ENCODE assay signal across 8 mouse cellular contexts in genomic region chr13:51792729-51793424, GRCm38 (mm10). TPM values are rescaled to one million over a fixed set of nuclear protein-coding genes. Genes with fewer than 3 reads are reported as not detected.
DNase-seq lines count a peak whose midpoint lies in the region; ATAC-seq and TF ChIP-seq lines count a peak whose summit lies in the region.

No protein-coding gene starts in this region.

- peak overlapping the region; percentile 94 for H3K27ac ChIP-seq in layer of hippocampus, adult 2 months
- H3K27ac ChIP-seq in forebrain, postnatal 0 days (ENCODE audit: low read depth, low read length): peak overlapping the region; percentile 68
- peak overlapping the region; percentile 84 for H3K27ac ChIP-seq in hindbrain, embryonic 14.5 days
- H3K27ac ChIP-seq in liver, embryonic 11.5 days (ENCODE audit: low read depth, low read length): peak overlapping the region; percentile 5
- H3K27ac ChIP-seq in midbrain, postnatal 0 days (ENCODE audit: low read depth, low read length): peak overlapping the region; percentile 82

- ATAC-seq in cerebellum, adult (ENCODE audit: insufficient number of reproducible peaks, low FRiP score, low TSS enrichment): peak; percentile 28; the same call in 1 of the 2 replicates
- ATAC-seq in forebrain, postnatal 0 days: peak; percentile 77
- peak; percentile 28 for ATAC-seq in hindbrain, embryonic 14.5 days (ENCODE audit: low FRiP score)
- ATAC-seq in liver, embryonic 11.5 days (replicated peaks; ENCODE audit: low FRiP score): peak; percentile 64
- peak; percentile 71 for ATAC-seq in midbrain, postnatal 0 days (ENCODE audit: low FRiP score)

- peaks cover 27% of the 10 kb centered on the region for H3K4me1 ChIP-seq in forebrain, postnatal 0 days (ENCODE audit: insufficient read depth)
- H3K4me1 ChIP-seq in hindbrain, embryonic 14.5 days (replicated peaks; ENCODE audit: control insufficient read depth, insufficient read depth, low read length): peaks cover 22% of the 10 kb centered on the region
- peaks cover 18% of the 10 kb centered on the region for H3K4me1 ChIP-seq in liver, embryonic 11.5 days (replicated peaks; ENCODE audit: control insufficient read depth, insufficient read depth, low read length)
- peaks cover 18% of the 10 kb centered on the region for H3K4me1 ChIP-seq in midbrain, postnatal 0 days (ENCODE audit: insufficient read depth, low read length)

- H3K9ac ChIP-seq in forebrain, postnatal 0 days: peak overlapping the region; percentile 80
- peak overlapping the region; percentile 93 for H3K9ac ChIP-seq in hindbrain, embryonic 14.5 days
- peak overlapping the region; percentile 88 for H3K9ac ChIP-seq in liver, embryonic 11.5 days (ENCODE audit: low read depth, low read length)
- H3K9ac ChIP-seq in midbrain, postnatal 0 days (replicated peaks; ENCODE audit: low read length, poor library complexity, severe bottlenecking): peak overlapping the region; percentile 93

- H3K9me3 ChIP-seq in forebrain, postnatal 0 days (ENCODE audit: low read length): no peaks in the 10 kb centered on the region
- H3K9me3 ChIP-seq in hindbrain, embryonic 14.5 days (ENCODE audit: control insufficient read depth, low read length): no peaks in the 10 kb centered on the region
- H3K9me3 ChIP-seq in liver, embryonic 11.5 days (ENCODE audit: control insufficient read depth, low read length): no peaks in the 10 kb centered on the region
- H3K9me3 ChIP-seq in midbrain, postnatal 0 days (ENCODE audit: low read length): no peaks in the 10 kb centered on the region

- peak overlapping the region; percentile 89 for H3K4me3 ChIP-seq in layer of hippocampus, adult 2 months
- peak overlapping the region; percentile 67 for H3K4me3 ChIP-seq in forebrain, postnatal 0 days (ENCODE audit: low read depth, low read length)
- H3K4me3 ChIP-seq in hindbrain, embryonic 14.5 days (replicated peaks; ENCODE audit: low read length): peak overlapping the region; percentile 85
- peak overlapping the region; percentile 93 for H3K4me3 ChIP-seq in liver, embryonic 11.5 days (ENCODE audit: low read depth, low read length)
- H3K4me3 ChIP-seq in midbrain, postnatal 0 days (ENCODE audit: low read depth, low read length): peak overlapping the region; percentile 94

- no peak; the same call in 1 of the 2 replicates for TF ChIP-seq CTCF in layer of hippocampus, adult 2 months (conservative IDR thresholded peaks at IDR 0.05)
- TF ChIP-seq CTCF in forebrain, postnatal 0 days (IDR thresholded peaks at IDR 0.05; ENCODE audit: low read depth): no peak
- no peak; the same call in 1 of the 2 replicates for TF ChIP-seq CTCF in midbrain, postnatal 0 days (IDR thresholded peaks at IDR 0.05)

- no peak for DNase-seq in layer of hippocampus, adult 2 months (ENCODE audit: low spot score in 2 of 2)
- DNase-seq in layer of hippocampus, adult 9-10 months (ENCODE audit: low spot score): no peak
- peak; percentile 71 for DNase-seq in forebrain, postnatal 0 days
- DNase-seq in hindbrain, embryonic 14.5 days (ENCODE audit: low spot score): no peak
- DNase-seq in liver, embryonic 11.5 days (ENCODE audit: low spot score): peak; percentile 61
- no peak for DNase-seq in midbrain, postnatal 0 days (ENCODE audit: low spot score)
- DNase-seq in testis, postnatal 10 days (ENCODE audit: low spot score): peak; percentile 57

- H3K27me3 ChIP-seq in forebrain, postnatal 0 days (ENCODE audit: insufficient read depth, low read length): no peaks in the 10 kb centered on the region
- H3K27me3 ChIP-seq in hindbrain, embryonic 14.5 days (ENCODE audit: control insufficient read depth, insufficient read depth, low read length): 0 out of 2 replicates have a peak, but pooled peaks cover 4% of the 10 kb centered on the region
- peaks cover 9% of the 10 kb centered on the region; the same call in 1 of the 2 replicates for H3K27me3 ChIP-seq in liver, embryonic 11.5 days (replicated peaks; ENCODE audit: control insufficient read depth, insufficient read depth, low read length)
- H3K27me3 ChIP-seq in midbrain, postnatal 0 days (ENCODE audit: insufficient read depth, low read length): no peaks in the 10 kb centered on the region

- peak overlapping the region; percentile 79 for H3K4me2 ChIP-seq in forebrain, postnatal 0 days (ENCODE audit: low read depth)
- peak overlapping the region; percentile 99 for H3K4me2 ChIP-seq in hindbrain, embryonic 14.5 days (replicated peaks)
- peak overlapping the region; percentile 97 for H3K4me2 ChIP-seq in liver, embryonic 11.5 days
- H3K4me2 ChIP-seq in midbrain, postnatal 0 days (ENCODE audit: low read depth, low read length, poor library complexity, severe bottlenecking): peak overlapping the region; percentile 84

- no peaks in the 10 kb centered on the region for H3K36me3 ChIP-seq in forebrain, postnatal 0 days (ENCODE audit: insufficient read depth)
- no peaks in the 10 kb centered on the region for H3K36me3 ChIP-seq in hindbrain, embryonic 14.5 days (replicated peaks; ENCODE audit: control insufficient read depth, insufficient read depth)
- no peaks in the 10 kb centered on the region for H3K36me3 ChIP-seq in liver, embryonic 11.5 days (ENCODE audit: control insufficient read depth, insufficient read depth, low read length)
- no peaks in the 10 kb centered on the region for H3K36me3 ChIP-seq in midbrain, postnatal 0 days (ENCODE audit: insufficient read depth, low read length)

- 1% methylated on average over 43 of the region's 43 CpGs for WGBS in forebrain, postnatal 0 days
- 2% methylated on average over 41 of the region's 43 CpGs for WGBS in hindbrain, embryonic 14.5 days
- 2% methylated on average over 43 of the region's 43 CpGs for WGBS in liver, embryonic 11.5 days
- WGBS in midbrain, postnatal 0 days: under 1% methylated on average over 41 of the region's 43 CpGs

RNA-seq across cellular contexts. Expression of gene Sema4d, which starts 0.7 kb away (rescaled TPM):
- 10 to 100 TPM; 76.3 to 83.9 TPM for total RNA-seq in layer of hippocampus, adult 2 months (2021)
- 10.2 and 16.5 TPM in 2 replicates for total RNA-seq in forebrain, postnatal 0 days (2014; rRNA removed)
- polyA plus RNA-seq in forebrain, postnatal 0 days (2015; fragmentation: Nextera tagmentation; extraction: Ambion mirVana): 9.8 and 14.2 TPM in 2 replicates
- polyA plus RNA-seq in hindbrain, embryonic 14.5 days (2014; fragmentation: Nextera tagmentation; extraction: Ambion mirVana): 16.2 and 17.8 TPM in 2 replicates
- polyA plus RNA-seq in liver, embryonic 11.5 days (2014; fragmentation: Nextera tagmentation; extraction: Ambion mirVana): 18.6 and 21.7 TPM in 2 replicates
- total RNA-seq in midbrain, postnatal 0 days (2014; rRNA removed): 19.3 and 19.8 TPM in 2 replicates
- 13.6 and 13.7 TPM in 2 replicates for polyA plus RNA-seq in midbrain, postnatal 0 days (2015; fragmentation: Nextera tagmentation; extraction: Ambion mirVana)

RNA-seq across cellular contexts. Expression of gene Gadd45g, which starts 53.6 kb away (rescaled TPM):
- total RNA-seq in layer of hippocampus, adult 2 months (2021): 10 to 100 TPM; 14.8 to 22.7 TPM
- total RNA-seq in forebrain, postnatal 0 days (2014; rRNA removed): 13.8 and 13.9 TPM in 2 replicates
- polyA plus RNA-seq in forebrain, postnatal 0 days (2015; fragmentation: Nextera tagmentation; extraction: Ambion mirVana): 34.3 and 35.1 TPM in 2 replicates
- 38.4 and 43.6 TPM in 2 replicates for polyA plus RNA-seq in hindbrain, embryonic 14.5 days (2014; fragmentation: Nextera tagmentation; extraction: Ambion mirVana)
- 29.4 and 30.4 TPM in 2 replicates for polyA plus RNA-seq in liver, embryonic 11.5 days (2014; fragmentation: Nextera tagmentation; extraction: Ambion mirVana)
- total RNA-seq in midbrain, postnatal 0 days (2014; rRNA removed): 7.3 and 10.3 TPM in 2 replicates
- polyA plus RNA-seq in midbrain, postnatal 0 days (2015; fragmentation: Nextera tagmentation; extraction: Ambion mirVana): 20.4 and 23.3 TPM in 2 replicates

Comparison
In these comparisons a context has a peak if more than half of its experiments do, and no peak if none do; other contexts are left out.
1. DNase-seq: peak in forebrain, postnatal 0 days (single experiment), liver, embryonic 11.5 days (single experiment) and testis, postnatal 10 days (single experiment); none in layer of hippocampus, adult 2 months (0 of 2), layer of hippocampus, adult 9-10 months (single experiment), hindbrain, embryonic 14.5 days (single experiment) and midbrain, postnatal 0 days (single experiment).
2. H3K27ac ChIP-seq: peak in every context shown above with its lines; median percentile 94 in layer of hippocampus, adult 2 months; 84 in hindbrain, embryonic 14.5 days; 82 in midbrain, postnatal 0 days; 68 in forebrain, postnatal 0 days; 5 in liver, embryonic 11.5 days.
3. Peak in every context shown above with its lines, with median percentiles within 50 percentile points of each other: H3K4me3 ChIP-seq, ATAC-seq, H3K4me2 ChIP-seq and H3K9ac ChIP-seq.